Mouse (Mus musculus) cortical plate, adult 2 months (tissue): Measurements from ENCODE around the gene Gm8765.
"Not testable (repeated sequence)": the region's sequence is repeated elsewhere in the genome, so short reads cannot be mapped to it uniquely, and the experiment has no call there.

Experiments
- CTCF ChIP-seq: fragments of 200-500 bp; IDR thresholded peaks from 2 replicates; pipeline ENCODE4 v1.5.1; 2011; ENCODE audit warnings: mild to moderate bottlenecking, control low read depth, low read length; ENCODE audit not compliant: insufficient read depth; ENCODE audit errors: extremely low read depth
- POLR2A ChIP-seq: fragments of 200-500 bp; IDR thresholded peaks from 2 replicates; pipeline ENCODE4 v1.6.1; 2011; ENCODE audit warnings: mild to moderate bottlenecking, low read length, control low read depth; ENCODE audit not compliant: insufficient read depth; ENCODE audit errors: extremely low read depth

DNA sequence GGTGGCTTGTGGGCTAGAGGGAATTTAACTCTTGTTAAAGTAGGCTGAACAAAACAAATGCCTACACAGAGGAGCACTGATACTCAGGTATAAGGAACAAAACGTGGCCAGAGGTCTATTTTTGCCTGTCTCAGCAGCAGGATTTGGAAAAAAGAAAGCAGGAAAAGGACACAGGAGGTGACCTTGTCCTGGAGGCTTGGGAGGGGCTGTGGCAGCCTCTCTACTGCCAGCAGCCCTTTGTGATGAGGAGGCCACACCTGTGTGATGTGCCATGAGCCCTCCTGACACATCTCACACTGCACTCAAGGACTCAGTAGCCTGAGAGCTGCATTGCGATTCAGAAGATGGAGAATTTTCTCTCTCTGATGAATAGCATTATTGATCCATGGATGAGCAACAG, at the start of gene Gm8765:
- TF ChIP-seq POLR2A, CTCF: not testable (repeated sequence)
